ENCODE assay signal across 13 mouse cellular contexts in the genomic region with DNA sequence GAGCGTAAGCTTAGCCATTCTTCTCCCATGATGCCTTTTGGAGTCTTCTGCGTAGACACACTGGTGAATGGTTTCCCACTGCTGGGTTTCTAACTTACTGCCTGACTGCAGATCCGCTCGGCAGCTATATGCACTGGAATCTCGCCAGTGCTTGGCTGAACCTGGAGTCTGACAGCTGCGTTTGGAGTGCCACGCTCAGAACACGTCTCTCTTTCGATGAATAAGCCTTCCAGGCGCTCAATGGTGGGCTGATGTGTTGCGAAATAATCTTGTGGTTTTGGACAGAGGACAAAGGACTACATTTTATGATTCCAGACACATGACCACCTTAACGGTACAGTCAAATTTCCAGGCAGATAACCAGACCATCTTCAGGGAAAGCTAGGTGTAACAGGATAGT. TPM values are rescaled to one million over a fixed set of nuclear protein-coding genes. Genes with fewer than 3 reads are reported as not detected.
DNase-seq lines count a peak whose midpoint lies in the region; ATAC-seq lines count a peak whose summit lies in the region.
"Had no signal": no experiment of that assay in that cellular context is flagged by ENCODE, and none has a peak within 500 bp of the region (broad histone marks: within the 10 kb centered on the region; RNA-seq: fewer than 3 reads in every experiment).

No protein-coding gene starts in this region.

- no peaks in the 10 kb centered on the region for H3K9me3 ChIP-seq in heart, embryonic 14.5 days (ENCODE audit: control insufficient read depth, low read length)
- no peaks in the 10 kb centered on the region for H3K9me3 ChIP-seq in heart, embryonic 10.5 days
- no peaks in the 10 kb centered on the region for H3K9me3 ChIP-seq in midbrain, embryonic 14.5 days (ENCODE audit: control insufficient read depth, low read length)
- no peaks in the 10 kb centered on the region for H3K9me3 ChIP-seq in midbrain, embryonic 13.5 days
- H3K9me3 ChIP-seq: limb, embryonic 15.5 days; stomach, embryonic 15.5 days had no signal

- H3K27me3 ChIP-seq in heart, embryonic 14.5 days (ENCODE audit: control insufficient read depth, insufficient read depth, low read length), result no peaks in the 10 kb centered on the region
- no peaks in the 10 kb centered on the region for H3K27me3 ChIP-seq in heart, embryonic 10.5 days (ENCODE audit: insufficient read depth, poor library complexity, severe bottlenecking)
- H3K27me3 ChIP-seq in midbrain, embryonic 14.5 days (ENCODE audit: control insufficient read depth, insufficient read depth, low read length), result no peaks in the 10 kb centered on the region
- no peaks in the 10 kb centered on the region for H3K27me3 ChIP-seq in midbrain, embryonic 13.5 days
- H3K27me3 ChIP-seq: limb, embryonic 15.5 days; stomach, embryonic 15.5 days had no signal

- no peak overlapping the region for H3K9ac ChIP-seq in heart, embryonic 14.5 days (ENCODE audit: low read length)
- H3K9ac ChIP-seq in midbrain, embryonic 14.5 days (replicated peaks; ENCODE audit: low read length), result no peak overlapping the region
- H3K9ac ChIP-seq in midbrain, embryonic 13.5 days (replicated peaks), result no peak overlapping the region
- H3K9ac ChIP-seq: limb, embryonic 15.5 days; stomach, embryonic 15.5 days had no signal

- no peak for DNase-seq in heart, embryonic 10.5 days (ENCODE audit: low spot score)
- DNase-seq in midbrain, embryonic 14.5 days, result peak; percentile 42
- DNase-seq in frontal cortex, postnatal 36 days (ENCODE audit: low spot score in 2 of 2), result peak; percentile 34 to 43
- DNase-seq in right cerebral cortex, postnatal 4 days, result peak; percentile 44
- DNase-seq in ovary, adult 18-20 months (ENCODE audit: low spot score), result no peak
- DNase-seq in embryo, embryonic 10.5 days (ENCODE audit: low spot score), result no peak
- DNase-seq: adrenal gland, postnatal 36 days; gastrocnemius, postnatal 10 days; kidney, adult 9 months had no signal

- WGBS in heart, embryonic 14.5 days, result 57% methylated on average over 12 of the region's 12 CpGs
- WGBS in heart, embryonic 10.5 days, result 75% methylated on average over 12 of the region's 12 CpGs
- 71% methylated on average over 12 of the region's 12 CpGs for WGBS in midbrain, embryonic 14.5 days
- WGBS in midbrain, embryonic 13.5 days, result 79% methylated on average over 12 of the region's 12 CpGs

- no peak overlapping the region for H3K27ac ChIP-seq in heart, embryonic 14.5 days (replicated peaks in 1 of 2; ENCODE audit: control insufficient read depth in 1 of 2, insufficient read depth in 1 of 2, low read depth in 2 of 2, low read length in 2 of 2)
- H3K27ac ChIP-seq in heart, embryonic 10.5 days, result no peak overlapping the region
- H3K27ac ChIP-seq in midbrain, embryonic 14.5 days (replicated peaks; ENCODE audit: low read depth, low read length), result no peak overlapping the region
- H3K27ac ChIP-seq in midbrain, embryonic 13.5 days, result no peak overlapping the region
- H3K27ac ChIP-seq: limb, embryonic 15.5 days; stomach, embryonic 15.5 days had no signal

- no peak for ATAC-seq in heart, embryonic 14.5 days (ENCODE audit: insufficient number of reproducible peaks, insufficient read depth, low FRiP score, low read depth)
- no peak for ATAC-seq in midbrain, embryonic 14.5 days (ENCODE audit: low FRiP score, low TSS enrichment)
- ATAC-seq in midbrain, embryonic 13.5 days, result no peak

- peaks cover 2% of the 10 kb centered on the region in 2 experiments; a peak in 1 of 4 replicates for H3K4me1 ChIP-seq in heart, embryonic 14.5 days (ENCODE audit: control insufficient read depth in 2 of 2, insufficient read depth in 2 of 2, low read length in 2 of 2)
- no peaks in the 10 kb centered on the region; the same call in 1 of the 2 replicates for H3K4me1 ChIP-seq in heart, embryonic 10.5 days
- H3K4me1 ChIP-seq in midbrain, embryonic 14.5 days (ENCODE audit: control insufficient read depth, insufficient read depth, low read length), result no peaks in the 10 kb centered on the region
- no peaks in the 10 kb centered on the region for H3K4me1 ChIP-seq in midbrain, embryonic 13.5 days (replicated peaks)
- H3K4me1 ChIP-seq: stomach, embryonic 15.5 days had no signal

- H3K4me3 ChIP-seq in heart, embryonic 14.5 days (ENCODE audit: control insufficient read depth in 1 of 2, insufficient read depth in 1 of 2, low read depth in 1 of 2, low read length in 2 of 2), result no peak overlapping the region
- H3K4me3 ChIP-seq in heart, embryonic 10.5 days, result no peak overlapping the region
- no peak overlapping the region for H3K4me3 ChIP-seq in midbrain, embryonic 14.5 days (replicated peaks; ENCODE audit: low read depth, low read length)
- no peak overlapping the region for H3K4me3 ChIP-seq in midbrain, embryonic 13.5 days (replicated peaks)
- H3K4me3 ChIP-seq: limb, embryonic 15.5 days; stomach, embryonic 15.5 days had no signal

- H3K4me2 ChIP-seq in heart, embryonic 14.5 days (ENCODE audit: low read length), result peak overlapping the region; percentile 26
- H3K4me2 ChIP-seq in midbrain, embryonic 14.5 days (ENCODE audit: low read length), result no peak overlapping the region
- no peak overlapping the region for H3K4me2 ChIP-seq in midbrain, embryonic 13.5 days (replicated peaks)
- H3K4me2 ChIP-seq: limb, embryonic 15.5 days; stomach, embryonic 15.5 days had no signal

- no peaks in the 10 kb centered on the region for H3K36me3 ChIP-seq in heart, embryonic 14.5 days (ENCODE audit: control insufficient read depth, insufficient read depth, low read length)
- no peaks in the 10 kb centered on the region for H3K36me3 ChIP-seq in heart, embryonic 10.5 days
- H3K36me3 ChIP-seq in midbrain, embryonic 14.5 days (ENCODE audit: control insufficient read depth, insufficient read depth, low read length), result no peaks in the 10 kb centered on the region
- no peaks in the 10 kb centered on the region for H3K36me3 ChIP-seq in midbrain, embryonic 13.5 days
- H3K36me3 ChIP-seq: limb, embryonic 15.5 days; stomach, embryonic 15.5 days had no signal

RNA-seq across cellular contexts. Expression of gene BC067074, which starts 30.1 kb away (rescaled TPM):
- polyA plus RNA-seq in heart, embryonic 14.5 days (2014; fragmentation: Nextera tagmentation; extraction: Ambion mirVana), result 3.0 and 3.2 TPM in 2 replicates
- polyA plus RNA-seq in heart, embryonic 10.5 days (2016; fragmentation: Nextera tagmentation; extraction: Ambion mirVana), result 2.8 and 3.4 TPM in 2 replicates
- polyA plus RNA-seq in midbrain, embryonic 14.5 days (2014; fragmentation: Nextera tagmentation; extraction: Ambion mirVana), result 0.40 and 0.83 TPM in 2 replicates
- polyA plus RNA-seq in midbrain, embryonic 13.5 days (2015; fragmentation: Nextera tagmentation; extraction: Ambion mirVana), result 0.88 and 0.93 TPM in 2 replicates

RNA-seq across cellular contexts. Expression of gene Gzmk, which starts 37.1 kb away (rescaled TPM):
- polyA plus RNA-seq in heart, embryonic 14.5 days (2014; fragmentation: Nextera tagmentation; extraction: Ambion mirVana), result not detected in 2 replicates
- polyA plus RNA-seq in heart, embryonic 10.5 days (2016; fragmentation: Nextera tagmentation; extraction: Ambion mirVana), result not detected in 2 replicates
- not detected in 2 replicates for polyA plus RNA-seq in midbrain, embryonic 14.5 days (2014; fragmentation: Nextera tagmentation; extraction: Ambion mirVana)
- polyA plus RNA-seq in midbrain, embryonic 13.5 days (2015; fragmentation: Nextera tagmentation; extraction: Ambion mirVana), result not detected in 2 replicates
- polyA plus RNA-seq: limb, embryonic 15.5 days; stomach, embryonic 15.5 days had no signal

RNA-seq across cellular contexts. Expression of gene Esm1, which starts 53.4 kb away (rescaled TPM):
- 0.82 and 1.1 TPM in 2 replicates for polyA plus RNA-seq in heart, embryonic 14.5 days (2014; fragmentation: Nextera tagmentation; extraction: Ambion mirVana)
- 0.52 and 0.87 TPM in 2 replicates for polyA plus RNA-seq in heart, embryonic 10.5 days (2016; fragmentation: Nextera tagmentation; extraction: Ambion mirVana)
- 0.13 and 0.26 TPM in 2 replicates for polyA plus RNA-seq in midbrain, embryonic 14.5 days (2014; fragmentation: Nextera tagmentation; extraction: Ambion mirVana)
- 1.9 and 2.3 TPM in 2 replicates for polyA plus RNA-seq in midbrain, embryonic 13.5 days (2015; fragmentation: Nextera tagmentation; extraction: Ambion mirVana)

Comparison
In these comparisons a context has a peak if more than half of its experiments do, and no peak if none do; other contexts are left out.
1. DNase-seq: peak in midbrain, embryonic 14.5 days (single experiment), frontal cortex, postnatal 36 days (2 of 2) and right cerebral cortex, postnatal 4 days (single experiment); none in heart, embryonic 10.5 days (single experiment), ovary, adult 18-20 months (single experiment) and embryo, embryonic 10.5 days (single experiment).